Mouse (Mus musculus): ENCODE results near the gene Tmem131l.
"Not testable (repeated sequence)": the region's sequence is repeated elsewhere in the genome, so short reads cannot be mapped to it uniquely, and the experiment has no call there.

DNA sequence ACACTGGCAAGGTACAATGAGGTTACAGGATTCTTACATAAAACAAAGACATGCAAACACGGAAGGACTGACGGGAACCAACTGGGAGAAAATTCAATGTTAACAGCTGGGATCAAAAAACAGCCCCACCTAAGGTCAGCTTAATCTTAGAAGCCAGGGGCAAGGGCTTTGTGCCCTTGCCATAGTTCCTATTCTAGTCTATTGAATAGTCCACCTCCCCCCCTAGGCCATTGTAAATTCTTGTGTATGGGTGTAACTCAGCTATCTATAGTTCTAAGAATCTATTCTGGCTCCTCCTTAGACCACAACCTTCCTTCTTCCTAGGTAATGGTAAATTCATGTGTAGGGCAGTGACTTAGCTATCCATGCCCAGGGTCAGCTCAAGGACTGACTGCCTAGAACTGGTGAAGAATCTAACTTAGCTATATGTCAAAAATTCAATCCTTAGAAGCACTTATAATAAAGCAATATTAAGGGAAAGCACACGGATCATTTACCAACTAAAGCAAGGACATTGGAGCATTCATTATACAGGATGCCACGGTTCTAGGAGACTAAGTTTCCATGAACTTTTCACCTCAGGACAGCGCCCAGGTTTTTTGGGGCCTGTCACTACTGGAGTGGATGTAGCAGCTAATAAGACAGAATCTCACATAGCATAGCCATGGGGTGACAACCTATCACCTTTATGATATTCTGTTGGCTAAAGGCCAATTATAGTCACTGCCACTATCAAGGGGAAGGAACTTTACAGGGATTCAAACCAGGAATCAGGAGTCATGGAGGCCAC lies 160.5 kb downstream of the Tmem131l start:
- TF ChIP-seq POLR2A (IDR thresholded peaks at IDR 0.05; ENCODE audit: borderline replicate concordance, extremely low read depth, low read depth, low read length); CTCF (IDR thresholded peaks at IDR 0.05; ENCODE audit: insufficient read depth, low read length): not testable (repeated sequence)

Measured in lung, adult 2 months (tissue).